ENCODE assay signal across 10 mouse cellular contexts in the genomic region with DNA sequence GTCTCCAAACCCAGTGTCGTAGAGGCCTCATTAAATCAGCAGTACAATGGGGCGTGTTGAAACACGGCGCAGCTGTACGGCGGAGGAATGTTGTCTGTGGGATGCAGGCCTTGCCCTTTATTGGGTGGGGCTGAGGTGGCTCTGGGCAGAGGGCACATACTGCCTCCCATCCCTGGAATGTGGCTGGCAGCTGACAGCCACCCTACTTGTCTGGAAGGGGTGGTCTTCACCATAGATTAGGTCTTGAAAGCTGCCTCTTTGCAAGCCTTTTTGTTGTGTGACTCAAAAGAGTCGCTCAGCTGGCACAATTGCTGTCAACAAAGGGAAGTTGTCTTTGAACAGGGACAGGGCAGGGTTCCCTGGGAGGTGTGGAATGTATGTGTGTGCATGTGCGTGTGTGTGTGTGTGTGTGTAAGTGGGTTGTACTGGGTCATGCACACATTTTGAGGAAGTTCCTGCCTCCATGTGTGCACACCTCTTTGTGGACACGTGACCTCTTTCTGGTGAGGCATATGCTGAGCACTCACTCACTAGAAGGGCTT. TPM values are rescaled to one million over a fixed set of nuclear protein-coding genes. Genes with fewer than 3 reads are reported as not detected.
DNase-seq lines count a peak whose midpoint lies in the region; ATAC-seq lines count a peak whose summit lies in the region.
"Had no signal": no experiment of that assay in that cellular context is flagged by ENCODE, and none has a peak within 500 bp of the region (broad histone marks: within the 10 kb centered on the region; RNA-seq: fewer than 3 reads in every experiment).

No protein-coding gene starts in this region.

- no peaks in the 10 kb centered on the region for H3K36me3 ChIP-seq in hindbrain, embryonic 10.5 days
- H3K36me3 ChIP-seq in hindbrain, embryonic 14.5 days (replicated peaks; ENCODE audit: control insufficient read depth, insufficient read depth) = no peaks in the 10 kb centered on the region
- no peaks in the 10 kb centered on the region for H3K36me3 ChIP-seq in midbrain, embryonic 15.5 days (replicated peaks)

- WGBS in hindbrain, embryonic 10.5 days = 26% methylated on average over 9 of the region's 9 CpGs
- WGBS in hindbrain, embryonic 14.5 days = 14% methylated on average over 9 of the region's 9 CpGs
- 21% methylated on average over 9 of the region's 9 CpGs for WGBS in midbrain, embryonic 15.5 days

- peak overlapping the region; percentile 79 for H3K27ac ChIP-seq in hindbrain, embryonic 10.5 days
- no peak overlapping the region for H3K27ac ChIP-seq in hindbrain, embryonic 14.5 days
- H3K27ac ChIP-seq in midbrain, embryonic 15.5 days = no peak overlapping the region
- H3K27ac ChIP-seq: macrophage had no signal

- ATAC-seq in hindbrain, embryonic 14.5 days (ENCODE audit: low FRiP score) = no peak
- ATAC-seq in granulocyte monocyte progenitor cell, adult 5-6 weeks (replicated peaks; ENCODE audit: poor library complexity, severe bottlenecking) = peak; percentile 46; the same call in 1 of the 2 replicates
- ATAC-seq in midbrain, embryonic 15.5 days (replicated peaks) = 0 out of 2 replicates have a peak, but pooled peaks have one; percentile 46
- no peak for ATAC-seq in cerebellum, adult (ENCODE audit: insufficient number of reproducible peaks, low FRiP score, low TSS enrichment)

- H3K27me3 ChIP-seq in hindbrain, embryonic 10.5 days (ENCODE audit: insufficient read depth, poor library complexity, severe bottlenecking) = peaks cover 19% of the 10 kb centered on the region; the same call in 1 of the 2 replicates
- no peaks in the 10 kb centered on the region for H3K27me3 ChIP-seq in hindbrain, embryonic 14.5 days (ENCODE audit: control insufficient read depth, insufficient read depth, low read length)
- H3K27me3 ChIP-seq in midbrain, embryonic 15.5 days (replicated peaks) = no peaks in the 10 kb centered on the region

- peaks cover 20% of the 10 kb centered on the region for H3K4me1 ChIP-seq in hindbrain, embryonic 10.5 days (replicated peaks)
- H3K4me1 ChIP-seq in hindbrain, embryonic 14.5 days (replicated peaks; ENCODE audit: control insufficient read depth, insufficient read depth, low read length) = 0 out of 2 replicates have a peak, but pooled peaks cover 3% of the 10 kb centered on the region
- H3K4me1 ChIP-seq in midbrain, embryonic 15.5 days = no peaks in the 10 kb centered on the region

- no peak overlapping the region; the same call in 1 of the 2 replicates for H3K4me3 ChIP-seq in hindbrain, embryonic 10.5 days
- H3K4me3 ChIP-seq in hindbrain, embryonic 14.5 days (replicated peaks; ENCODE audit: low read length) = no peak overlapping the region
- no peak overlapping the region for H3K4me3 ChIP-seq in midbrain, embryonic 15.5 days

- DNase-seq in hindbrain, embryonic 10.5 days (ENCODE audit: low spot score) = peak; percentile 62
- DNase-seq in hindbrain, embryonic 14.5 days (ENCODE audit: low spot score) = no peak
- peak; percentile 53 for DNase-seq in ZHBTc4 (ENCODE audit: low read depth, low spot score)
- no peak for DNase-seq in adrenal gland, postnatal 14 days
- DNase-seq in spleen, adult 18-20 months = no peak

- H3K4me2 ChIP-seq in hindbrain, embryonic 14.5 days (replicated peaks) = no peak overlapping the region
- H3K4me2 ChIP-seq in midbrain, embryonic 15.5 days = no peak overlapping the region

- H3K9me3 ChIP-seq in hindbrain, embryonic 10.5 days = no peaks in the 10 kb centered on the region
- no peaks in the 10 kb centered on the region for H3K9me3 ChIP-seq in hindbrain, embryonic 14.5 days (ENCODE audit: control insufficient read depth, low read length)
- no peaks in the 10 kb centered on the region for H3K9me3 ChIP-seq in midbrain, embryonic 15.5 days

- H3K9ac ChIP-seq in hindbrain, embryonic 14.5 days = no peak overlapping the region
- no peak overlapping the region for H3K9ac ChIP-seq in midbrain, embryonic 15.5 days

RNA-seq across cellular contexts. Expression of a gene that starts 8.4 kb away (rescaled TPM):
- polyA plus RNA-seq in hindbrain, embryonic 10.5 days (2016; fragmentation: Nextera tagmentation; extraction: Ambion mirVana) = 0.13 and 0.27 TPM in 2 replicates
- 0.17 TPM in 1 of 2 replicates, not detected in the other for polyA plus RNA-seq in hindbrain, embryonic 14.5 days (2014; fragmentation: Nextera tagmentation; extraction: Ambion mirVana)
- not detected in 2 replicates for total RNA-seq in granulocyte monocyte progenitor cell, adult 5-6 weeks (2014; fragmentation: Nextera tagmentation)
- total RNA-seq in granulocyte monocyte progenitor cell, adult 5-6 weeks (2017) = not detected in 2 replicates
- polyA plus RNA-seq in midbrain, embryonic 15.5 days (2015; fragmentation: Nextera tagmentation; extraction: Ambion mirVana) = 0.18 and 0.26 TPM in 2 replicates
- total RNA-seq in adrenal gland, postnatal 14 days (2021) = 13.3 and 13.7 TPM in 2 replicates

RNA-seq across cellular contexts. Expression of a gene that starts 41.6 kb away (rescaled TPM):
- 0.18 and 0.21 TPM in 2 replicates for polyA plus RNA-seq in hindbrain, embryonic 10.5 days (2016; fragmentation: Nextera tagmentation; extraction: Ambion mirVana)
- polyA plus RNA-seq in hindbrain, embryonic 14.5 days (2014; fragmentation: Nextera tagmentation; extraction: Ambion mirVana) = 0.37 TPM in 1 of 2 replicates, not detected in the other
- total RNA-seq in granulocyte monocyte progenitor cell, adult 5-6 weeks (2014; fragmentation: Nextera tagmentation) = not detected in 2 replicates
- total RNA-seq in granulocyte monocyte progenitor cell, adult 5-6 weeks (2017) = not detected in 2 replicates
- polyA plus RNA-seq in midbrain, embryonic 15.5 days (2015; fragmentation: Nextera tagmentation; extraction: Ambion mirVana) = 0.23 TPM in 1 of 2 replicates, not detected in the other
- not detected in 2 replicates for total RNA-seq in adrenal gland, postnatal 14 days (2021)
- total RNA-seq: ES-E14 had no signal
- polyA plus RNA-seq: macrophage had no signal

Comparison
In these comparisons a context has a peak if more than half of its experiments do, and no peak if none do; other contexts are left out.
1. DNase-seq: peak in hindbrain, embryonic 10.5 days (single experiment) and ZHBTc4 (single experiment); none in hindbrain, embryonic 14.5 days (single experiment), adrenal gland, postnatal 14 days (single experiment) and spleen, adult 18-20 months (0 of 2).
2. ATAC-seq: peak in granulocyte monocyte progenitor cell, adult 5-6 weeks (single experiment) and midbrain, embryonic 15.5 days (single experiment); none in hindbrain, embryonic 14.5 days (single experiment) and cerebellum, adult (single experiment).